Mouse (Mus musculus): ENCODE results near the gene Luc7l3. TPM values are rescaled to one million over a fixed set of nuclear protein-coding genes. Genes with fewer than 3 reads are reported as not detected.
A peak's percentile ranks its signal among the peaks of the same experiment; 100 is the strongest.

Luc7l3 gene
- polyA plus RNA-seq, 1 experiment from 2014 or later, result 167 TPM

GRCm38 (mm10) chr11:94317515-94317914, 4.3 kb downstream of the Luc7l3 start:
- H3K4me3 ChIP-seq, result no peak overlapping the region
- no peak overlapping the region for H3K27ac ChIP-seq
- H3K9me3 ChIP-seq, result no peaks in the 10 kb centered on the region
- no peaks in the 10 kb centered on the region for H3K27me3 ChIP-seq
- peak overlapping the region; percentile 4; the same call in 1 of the 2 replicates for H3K4me2 ChIP-seq
- no peak overlapping the region for H3K9ac ChIP-seq
- ATAC-seq (ENCODE audit: low FRiP score), result no peak
- H3K36me3 ChIP-seq, result peaks cover 3% of the 10 kb centered on the region; the same call in 1 of the 2 replicates
- H3K4me1 ChIP-seq (replicated peaks), result peaks cover 76% of the 10 kb centered on the region
- 73% methylated on average over 4 of the region's 4 CpGs for WGBS

- Histone ChIP-seq H3K36me3 (peaks cover 3% of the 10 kb centered on the region; the same call in 1 of the 2 replicates), H3K27ac (no peak overlapping the region), H3K4me2 (no peak overlapping the region), H3K4me3 (no peak overlapping the region), H3K4me1 (replicated peaks) (peaks cover 73% of the 10 kb centered on the region), H3K9ac (no peak overlapping the region), H3K9me3 (no peaks in the 10 kb centered on the region), H3K27me3 (no peaks in the 10 kb centered on the region)
- ATAC-seq (ENCODE audit: low FRiP score), result no peak
- 95% methylated on average over 1 of the region's 1 CpGs for WGBS
These were observed 4.8 kb downstream of the Luc7l3 start for GRCm38 (mm10) chr11:94317014-94317413.

GRCm38 (mm10) chr11:94316528-94316927, 5.3 kb downstream of the Luc7l3 start:
- no peaks in the 10 kb centered on the region for H3K9me3 ChIP-seq
- WGBS, result 85% methylated on average over 2 of the region's 2 CpGs
- no peaks in the 10 kb centered on the region for H3K27me3 ChIP-seq
- no peak overlapping the region for H3K27ac ChIP-seq
- H3K4me2 ChIP-seq, result no peak overlapping the region
- ATAC-seq (ENCODE audit: low FRiP score), result no peak
- no peak overlapping the region for H3K9ac ChIP-seq
- H3K4me3 ChIP-seq, result no peak overlapping the region
- peaks cover 73% of the 10 kb centered on the region for H3K4me1 ChIP-seq (replicated peaks)
- peaks cover 3% of the 10 kb centered on the region; the same call in 1 of the 2 replicates for H3K36me3 ChIP-seq

- H3K4me2 ChIP-seq, result no peak overlapping the region
- H3K27me3 ChIP-seq, result no peaks in the 10 kb centered on the region
- no peak overlapping the region for H3K4me3 ChIP-seq
- peaks cover 74% of the 10 kb centered on the region for H3K4me1 ChIP-seq (replicated peaks)
- ATAC-seq (ENCODE audit: low FRiP score), result no peak
- 81% methylated on average over 1 of the region's 1 CpGs for WGBS
- H3K9ac ChIP-seq, result no peak overlapping the region
- H3K27ac ChIP-seq, result no peak overlapping the region
- H3K9me3 ChIP-seq, result no peaks in the 10 kb centered on the region
- H3K36me3 ChIP-seq, result peaks cover 3% of the 10 kb centered on the region; the same call in 1 of the 2 replicates
These were observed 6.5 kb downstream of the Luc7l3 start for GRCm38 (mm10) chr11:94315308-94315707.

- Histone ChIP-seq H3K27ac (no peak overlapping the region; the same call in 1 of the 2 replicates), H3K27me3 (no peaks in the 10 kb centered on the region), H3K4me2 (no peak overlapping the region), H3K4me3 (no peak overlapping the region), H3K9me3 (no peaks in the 10 kb centered on the region), H3K36me3 (0 out of 2 replicates have a peak, but pooled peaks cover under 1% of the 10 kb centered on the region), H3K9ac (no peak overlapping the region), H3K4me1 (replicated peaks) (peaks cover 63% of the 10 kb centered on the region)
- ATAC-seq (ENCODE audit: low FRiP score), result no peak
- 72% methylated on average over 2 of the region's 2 CpGs for WGBS
These were observed 7.6 kb downstream of the Luc7l3 start for GRCm38 (mm10) chr11:94314098-94314652.

- H3K27me3 ChIP-seq, result no peaks in the 10 kb centered on the region
- H3K27ac ChIP-seq, result no peak overlapping the region
- no peaks in the 10 kb centered on the region for H3K9me3 ChIP-seq
- no peaks in the 10 kb centered on the region for H3K36me3 ChIP-seq
- H3K4me1 ChIP-seq (replicated peaks), result peaks cover 51% of the 10 kb centered on the region
- H3K4me3 ChIP-seq, result no peak overlapping the region
- no peak overlapping the region for H3K4me2 ChIP-seq
- H3K9ac ChIP-seq, result no peak overlapping the region
- WGBS, result 84% methylated on average over 1 of the region's 1 CpGs
- no peak for ATAC-seq (ENCODE audit: low FRiP score)
These were observed 9.1 kb downstream of the Luc7l3 start for GRCm38 (mm10) chr11:94312733-94313132.

- Histone ChIP-seq H3K36me3 (peaks cover 83% of the 10 kb centered on the region), H3K4me2 (no peak overlapping the region), H3K27me3 (no peaks in the 10 kb centered on the region), H3K9me3 (no peaks in the 10 kb centered on the region), H3K27ac (no peak overlapping the region), H3K4me1 (replicated peaks) (no peaks in the 10 kb centered on the region), H3K4me3 (no peak overlapping the region), H3K9ac (no peak overlapping the region)
- WGBS, result 53% methylated on average over 9 of the region's 9 CpGs
- no peak for ATAC-seq (ENCODE audit: low FRiP score)
These were observed 26.6 kb downstream of the Luc7l3 start for GRCm38 (mm10) chr11:94294996-94295845.

- H3K9ac ChIP-seq, result no peak overlapping the region
- H3K27ac ChIP-seq, result no peak overlapping the region
- H3K4me3 ChIP-seq, result no peak overlapping the region
- no peaks in the 10 kb centered on the region for H3K9me3 ChIP-seq
- ATAC-seq (ENCODE audit: low FRiP score), result no peak
- peaks cover 84% of the 10 kb centered on the region for H3K36me3 ChIP-seq
- no peak overlapping the region for H3K4me2 ChIP-seq
- 95% methylated on average over 10 of the region's 10 CpGs for WGBS
- H3K27me3 ChIP-seq, result no peaks in the 10 kb centered on the region
- no peaks in the 10 kb centered on the region for H3K4me1 ChIP-seq (replicated peaks)
These were observed 31.6 kb downstream of the Luc7l3 start for GRCm38 (mm10) chr11:94290062-94290740.

- Histone ChIP-seq H3K4me3 (no peak overlapping the region), H3K9me3 (no peaks in the 10 kb centered on the region), H3K4me1 (replicated peaks) (no peaks in the 10 kb centered on the region), H3K27ac (no peak overlapping the region), H3K27me3 (no peaks in the 10 kb centered on the region), H3K9ac (no peak overlapping the region), H3K4me2 (no peak overlapping the region), H3K36me3 (peaks cover 83% of the 10 kb centered on the region)
- 96% methylated on average over 5 of the region's 5 CpGs for WGBS
- ATAC-seq (ENCODE audit: low FRiP score), result no peak
These were observed 34.7 kb downstream of the Luc7l3 start for GRCm38 (mm10) chr11:94287105-94287504.

GRCm38 (mm10) chr11:94285886-94286574, 35.8 kb downstream of the Luc7l3 start:
- 88% methylated on average over 11 of the region's 11 CpGs for WGBS
- peaks cover 74% of the 10 kb centered on the region for H3K36me3 ChIP-seq

GRCm38 (mm10) chr11:94283536-94284099, 38.2 kb downstream of the Luc7l3 start:
- H3K9ac ChIP-seq, result no peak overlapping the region
- H3K27ac ChIP-seq, result no peak overlapping the region
- no peak for ATAC-seq (ENCODE audit: low FRiP score)
- 0 out of 2 replicates have a peak, but pooled peaks cover 3% of the 10 kb centered on the region for H3K4me1 ChIP-seq (replicated peaks)
- H3K4me2 ChIP-seq, result no peak overlapping the region
- no peaks in the 10 kb centered on the region for H3K27me3 ChIP-seq
- 93% methylated on average over 6 of the region's 6 CpGs for WGBS
- H3K36me3 ChIP-seq, result peaks cover 53% of the 10 kb centered on the region
- no peaks in the 10 kb centered on the region for H3K9me3 ChIP-seq
- no peak overlapping the region for H3K4me3 ChIP-seq

More at GRCm38 (mm10) chr11:94285886-94286574, 35.8 kb downstream of the Luc7l3 start:
- Histone ChIP-seq H3K4me2 (no peak overlapping the region), H3K4me1 (replicated peaks) (no peaks in the 10 kb centered on the region), H3K27me3 (no peaks in the 10 kb centered on the region), H3K9ac (no peak overlapping the region), H3K4me3 (no peak overlapping the region), H3K27ac (no peak overlapping the region), H3K9me3 (no peaks in the 10 kb centered on the region)
- ATAC-seq (ENCODE audit: low FRiP score), result no peak

Data from hindbrain, embryonic 13.5 days (tissue).